Mouse (Mus musculus): Measurements from ENCODE around the gene Frmd4a.
"Not testable (repeated sequence)": the region's sequence is repeated elsewhere in the genome, so short reads cannot be mapped to it uniquely, and the experiment has no call there.

Gene Frmd4a

GRCm38 (mm10) chr2:4593878-4594387 is 576.4 kb downstream of the Frmd4a start:
- no peak for DNase-seq

GRCm38 (mm10) chr2:4596992-4597391 is 579.5 kb downstream of the Frmd4a start:
- no peak for DNase-seq

- peak; percentile 67 for DNase-seq
Measured at GRCm38 (mm10) chr2:4601034-4601890, 583.7 kb downstream of the Frmd4a start.

- DNase-seq, result no peak
Measured at GRCm38 (mm10) chr2:4603361-4603945, 585.9 kb downstream of the Frmd4a start.

- DNase-seq, result no peak
Measured at GRCm38 (mm10) chr2:4606559-4606958, 589.0 kb downstream of the Frmd4a start.

GRCm38 (mm10) chr2:4608253-4608652 is 590.7 kb downstream of the Frmd4a start:
- DNase-seq, result no peak

GRCm38 (mm10) chr2:4609433-4609832 is 591.9 kb downstream of the Frmd4a start:
- no peak for DNase-seq

GRCm38 (mm10) chr2:4611295-4611694 is 593.8 kb downstream of the Frmd4a start:
- no peak for DNase-seq

GRCm38 (mm10) chr2:4611704-4612103 is 594.2 kb downstream of the Frmd4a start:
- no peak for DNase-seq

GRCm38 (mm10) chr2:4614276-4614929 is 596.9 kb downstream of the Frmd4a start:
- not testable (repeated sequence) for DNase-seq

GRCm38 (mm10) chr2:4615014-4615546 is 597.6 kb downstream of the Frmd4a start:
- no peak for DNase-seq

- DNase-seq, result no peak
Measured at GRCm38 (mm10) chr2:4616995-4617394, 599.5 kb downstream of the Frmd4a start.

GRCm38 (mm10) chr2:4619126-4619525 is 601.6 kb downstream of the Frmd4a start:
- not testable (repeated sequence) for DNase-seq

GRCm38 (mm10) chr2:4619893-4620593 is 602.5 kb downstream of the Frmd4a start:
- no peak for DNase-seq

- no peak for DNase-seq
Measured at GRCm38 (mm10) chr2:4620640-4621401, 603.3 kb downstream of the Frmd4a start.

- DNase-seq, result no peak
Measured at GRCm38 (mm10) chr2:4621471-4621985, 604.0 kb downstream of the Frmd4a start.

- no peak for DNase-seq
Measured at GRCm38 (mm10) chr2:4626911-4627310, 609.4 kb downstream of the Frmd4a start.

GRCm38 (mm10) chr2:4628920-4629319 is 611.4 kb downstream of the Frmd4a start:
- DNase-seq, result no peak

- DNase-seq, result no peak
Measured at GRCm38 (mm10) chr2:4629470-4629869, 612.0 kb downstream of the Frmd4a start.

- no peak for DNase-seq
Measured at GRCm38 (mm10) chr2:4630197-4630835, 612.8 kb downstream of the Frmd4a start.

GRCm38 (mm10) chr2:4635804-4636203 is 618.3 kb downstream of the Frmd4a start:
- DNase-seq, result peak; percentile 30
